Mouse (Mus musculus) midbrain, embryonic 12.5 days (tissue): ENCODE results near the gene C87436. TPM values are rescaled to one million over a fixed set of nuclear protein-coding genes. Genes with fewer than 3 reads are reported as not detected.

ENCODE experiments used
- ATAC-seq: fragments of 200-750 bp; cut with Nextera tagmentation; 2 replicates; pipeline ENCODE4 v1.8.0; 2017; ENCODE audit warnings: low read depth, moderate TSS enrichment, moderate library complexity; ENCODE audit not compliant: low FRiP score
- H3K27ac ChIP-seq: fragments of 300-500 bp; sonication (generic); replicated peaks from 2 replicates; pipeline ENCODE4 v1.5.1; 2016; ENCODE audit warnings: mild to moderate bottlenecking
- H3K27me3 ChIP-seq: fragments of 300-500 bp; sonication (generic); 2 replicates; pipeline ENCODE4 v1.6.1; 2016; ENCODE audit warnings: mild to moderate bottlenecking
- H3K36me3 ChIP-seq: fragments of 300-500 bp; sonication (generic); 2 replicates; pipeline ENCODE4 v1.6.1; 2016
- H3K4me1 ChIP-seq: fragments of 300-500 bp; sonication (generic); 2 replicates; pipeline ENCODE4 v1.6.1; 2016
- H3K4me2 ChIP-seq: fragments of 300-500 bp; sonication (generic); replicated peaks from 2 replicates; pipeline ENCODE4 v1.6.1; 2016; ENCODE audit warnings: mild to moderate bottlenecking, moderate library complexity
- H3K4me3 ChIP-seq: fragments of 300-500 bp; sonication (generic); 2 replicates; pipeline ENCODE4 v1.5.1; 2016; ENCODE audit warnings: mild to moderate bottlenecking
- H3K9ac ChIP-seq: fragments of 300-500 bp; sonication (generic); replicated peaks from 2 replicates; pipeline ENCODE4 v1.6.1; 2016; ENCODE audit warnings: mild to moderate bottlenecking, moderate library complexity
- H3K9me3 ChIP-seq: fragments of 300-500 bp; sonication (generic); 2 replicates; pipeline ENCODE4 v1.6.1; 2016; ENCODE audit warnings: mild to moderate bottlenecking
- WGBS: fragments of 180-500 bp; shearing (Covaris S2); methylation state at CpG from one replicate; pipeline ENCODE4 v1.1.7; 2016; 5-methylcytosine and 5-hydroxymethylcytosine counted together
- polyA plus RNA-seq: library from polyadenylated mRNA; unstranded; fragments of >200 nt; fragmentation: Nextera tagmentation; extraction: Ambion mirVana; gene quantifications from 2 replicates; pipeline ENCODE4 v1.2.1, GENCODE M21; 2016

The C87436 gene
- polyA plus RNA-seq, 1 experiment from 2014 or later: 30.6 TPM

GRCm38 (mm10) chr6:86400972-86401371 is 37.2 kb upstream of the C87436 start:
- Histone ChIP-seq H3K27ac (no peak overlapping the region), H3K4me3 (peak overlapping the region; percentile 17; the same call in 1 of the 2 replicates), H3K27me3 (0 out of 2 replicates have a peak, but pooled peaks cover 4% of the 10 kb centered on the region), H3K4me1 (peaks cover 8% of the 10 kb centered on the region), H3K36me3 (no peaks in the 10 kb centered on the region), H3K9ac (no peak overlapping the region), H3K9me3 (no peaks in the 10 kb centered on the region), H3K4me2 (peak overlapping the region; percentile 25)
- ATAC-seq: no peak
- 6% methylated on average over 9 of the region's 9 CpGs for WGBS

GRCm38 (mm10) chr6:86402681-86403607 is 35.2 kb upstream of the C87436 start:
- Histone ChIP-seq H3K4me2 (peak overlapping the region; percentile 74), H3K9ac (0 out of 2 replicates have a peak overlapping the region, but pooled peaks have one; percentile 20), H3K27me3 (0 out of 2 replicates have a peak, but pooled peaks cover 4% of the 10 kb centered on the region), H3K9me3 (no peaks in the 10 kb centered on the region), H3K4me3 (peak overlapping the region; percentile 87), H3K36me3 (0 out of 2 replicates have a peak, but pooled peaks cover 3% of the 10 kb centered on the region), H3K4me1 (peaks cover 13% of the 10 kb centered on the region), H3K27ac (no peak overlapping the region)
- no peak for ATAC-seq
- 40% methylated on average over 12 of the region's 12 CpGs for WGBS

DNA sequence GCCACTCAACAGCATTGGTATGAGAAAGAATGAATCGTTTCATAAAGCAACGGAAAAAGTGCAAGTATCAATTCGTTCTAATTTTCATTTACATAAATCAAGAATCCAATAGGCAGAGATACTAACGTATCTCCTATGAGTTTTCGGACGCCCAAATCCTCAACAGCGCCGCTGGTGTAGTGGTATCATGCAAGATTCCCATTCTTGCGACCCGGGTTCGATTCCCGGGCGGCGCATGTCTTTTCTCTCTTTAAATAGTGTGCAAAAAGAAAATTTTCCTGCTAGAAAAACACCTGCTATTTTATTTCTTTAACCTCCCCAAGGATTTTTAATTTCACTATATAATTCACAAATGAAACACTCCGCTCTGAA is 34.5 kb upstream of the C87436 start:
- ATAC-seq: peak; percentile 63
- no peaks in the 10 kb centered on the region for H3K9me3 ChIP-seq
- peak overlapping the region; percentile 87 for H3K4me3 ChIP-seq
- peak overlapping the region; percentile 74 for H3K4me2 ChIP-seq
- H3K27ac ChIP-seq: peak overlapping the region; percentile 100
- H3K9ac ChIP-seq: 0 out of 2 replicates have a peak overlapping the region, but pooled peaks have one; percentile 20
- 0 out of 2 replicates have a peak, but pooled peaks cover 4% of the 10 kb centered on the region for H3K27me3 ChIP-seq
- H3K4me1 ChIP-seq: peaks cover 13% of the 10 kb centered on the region
- H3K36me3 ChIP-seq: 0 out of 2 replicates have a peak, but pooled peaks cover 6% of the 10 kb centered on the region
- WGBS: under 1% methylated on average over 15 of the region's 15 CpGs

DNA sequence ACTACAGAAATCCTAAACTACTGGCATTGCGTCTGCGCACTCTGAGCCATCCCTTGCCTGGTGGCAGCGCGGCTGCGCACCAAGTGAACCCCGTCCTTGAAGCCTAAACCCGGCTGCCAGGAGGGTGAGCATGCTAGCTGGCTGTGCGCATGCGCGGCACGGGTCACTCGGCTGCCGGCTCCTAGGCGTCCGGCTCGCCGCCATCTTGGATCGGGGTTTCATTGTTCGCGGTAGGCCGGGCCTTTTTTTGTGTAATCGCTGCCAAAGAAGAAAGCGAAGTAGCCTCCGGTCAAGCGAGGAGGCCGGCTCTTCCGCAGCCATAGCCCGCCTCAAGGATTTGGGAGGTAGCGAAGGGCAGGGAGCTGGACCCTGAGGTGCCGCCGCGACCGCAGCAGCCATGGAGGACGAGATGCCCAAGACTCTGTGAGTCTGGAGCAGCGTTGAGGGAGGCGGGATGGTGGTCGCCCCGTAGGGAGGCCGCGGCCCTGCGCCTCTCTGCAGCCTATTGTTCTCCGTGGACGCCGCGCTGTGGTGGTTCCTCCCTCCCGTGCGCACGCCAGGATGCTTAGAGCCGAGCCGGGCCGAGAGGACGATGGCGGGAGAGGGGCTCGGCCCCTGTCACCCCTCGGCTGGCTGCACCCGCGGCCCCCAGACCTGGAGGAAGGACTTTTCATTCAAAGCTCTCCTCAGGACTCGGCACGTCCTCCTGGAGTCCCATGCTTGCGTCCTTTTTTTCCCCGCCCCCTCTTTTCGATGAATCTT is 33.9 kb upstream of the C87436 start, which contains the start of gene Tia1:
Tia1 (plus strand) TSS at position 120 of the 762 bp plus-strand sequence.
- Histone ChIP-seq H3K9ac (peak within 1 kb of the TSS; percentile 98), H3K27ac (peak within 1 kb of the TSS; percentile 100), H3K4me2 (peak within 1 kb of the TSS; percentile 74), H3K27me3 (0 out of 2 replicates have a peak, but pooled peaks cover 4% of the 10 kb centered on the region), H3K9me3 (no peaks in the 10 kb centered on the region), H3K4me1 (peaks cover 13% of the 10 kb centered on the region), H3K4me3 (peak within 1 kb of the TSS; percentile 87), H3K36me3 (0 out of 2 replicates have a peak, but pooled peaks cover 6% of the 10 kb centered on the region)
- WGBS: under 1% methylated on average over 62 of the region's 62 CpGs
- peak; percentile 95 for ATAC-seq

GRCm38 (mm10) chr6:86404996-86405395 is 33.2 kb upstream of the C87436 start:
- peak overlapping the region; percentile 74 for H3K4me2 ChIP-seq
- H3K4me1 ChIP-seq: peaks cover 16% of the 10 kb centered on the region
- H3K4me3 ChIP-seq: peak overlapping the region; percentile 87
- no peaks in the 10 kb centered on the region for H3K9me3 ChIP-seq
- H3K9ac ChIP-seq: peak overlapping the region; percentile 98
- 0 out of 2 replicates have a peak, but pooled peaks cover 4% of the 10 kb centered on the region for H3K27me3 ChIP-seq
- WGBS: under 1% methylated on average over 11 of the region's 11 CpGs
- ATAC-seq: no peak
- peaks cover 10% of the 10 kb centered on the region; the same call in 1 of the 2 replicates for H3K36me3 ChIP-seq
- peak overlapping the region; percentile 100 for H3K27ac ChIP-seq

- ATAC-seq: no peak
- no peaks in the 10 kb centered on the region for H3K9me3 ChIP-seq
- peak overlapping the region; percentile 39; the same call in 1 of the 2 replicates for H3K9ac ChIP-seq
These were observed 31.9 kb upstream of the C87436 start for GRCm38 (mm10) chr6:86406306-86406705.

DNA sequence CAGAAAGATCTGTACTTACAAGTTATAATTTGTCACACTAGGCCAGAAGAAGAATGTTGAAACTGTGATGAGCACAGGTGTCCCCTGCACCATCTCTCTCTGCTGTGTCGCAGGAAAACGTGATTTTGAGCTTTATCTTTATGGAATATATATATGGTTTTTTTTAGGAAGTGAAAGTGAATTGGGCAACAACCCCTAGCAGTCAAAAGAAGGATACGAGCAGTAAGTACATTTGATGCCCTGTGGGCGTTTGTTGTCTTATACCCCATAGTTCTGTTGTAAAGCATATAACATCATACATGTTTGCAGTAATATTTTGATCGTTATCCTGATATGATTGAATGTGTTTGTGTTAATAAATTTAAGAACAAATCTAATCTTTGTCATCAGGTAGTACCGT is 19.5 kb upstream of the C87436 start:
- 94% methylated on average over 6 of the region's 6 CpGs for WGBS
- no peak overlapping the region for H3K27ac ChIP-seq
- no peak overlapping the region for H3K9ac ChIP-seq
- no peak for ATAC-seq
- no peaks in the 10 kb centered on the region for H3K4me1 ChIP-seq
- H3K4me3 ChIP-seq: no peak overlapping the region
- H3K4me2 ChIP-seq: no peak overlapping the region
- H3K36me3 ChIP-seq: peaks cover 84% of the 10 kb centered on the region
- no peaks in the 10 kb centered on the region for H3K27me3 ChIP-seq
- H3K9me3 ChIP-seq: no peaks in the 10 kb centered on the region

More at GRCm38 (mm10) chr6:86406306-86406705, 31.9 kb upstream of the C87436 start:
- no peaks in the 10 kb centered on the region for H3K27me3 ChIP-seq
- no peak overlapping the region for H3K27ac ChIP-seq
- H3K36me3 ChIP-seq: peaks cover 10% of the 10 kb centered on the region; the same call in 1 of the 2 replicates
- peak overlapping the region; percentile 74 for H3K4me2 ChIP-seq
- H3K4me3 ChIP-seq: peak overlapping the region; percentile 30
- H3K4me1 ChIP-seq: peaks cover 13% of the 10 kb centered on the region

- H3K4me3 ChIP-seq: no peak overlapping the region
- no peaks in the 10 kb centered on the region for H3K9me3 ChIP-seq
- WGBS: 96% methylated on average over 3 of the region's 3 CpGs
- no peak overlapping the region for H3K9ac ChIP-seq
- H3K36me3 ChIP-seq: peaks cover 83% of the 10 kb centered on the region
- H3K27ac ChIP-seq: no peak overlapping the region
- no peaks in the 10 kb centered on the region for H3K4me1 ChIP-seq
- no peak for ATAC-seq
- no peak overlapping the region for H3K4me2 ChIP-seq
- H3K27me3 ChIP-seq: no peaks in the 10 kb centered on the region
These were observed 18.9 kb upstream of the C87436 start for GRCm38 (mm10) chr6:86419239-86419638.

- 76% methylated on average over 6 of the region's 6 CpGs for WGBS
These were observed 17.7 kb upstream of the C87436 start for GRCm38 (mm10) chr6:86420491-86420890.

GRCm38 (mm10) chr6:86426358-86426757 is 11.8 kb upstream of the C87436 start, which contains the start of gene Gm44790:
Gm44790 (plus strand) TSS chr6:86426658.
- no peak within 1 kb of the TSS for H3K4me2 ChIP-seq
- no peaks in the 10 kb centered on the region for H3K4me1 ChIP-seq
- ATAC-seq: no peak
- H3K27ac ChIP-seq: no peak within 1 kb of the TSS
- peaks cover 79% of the 10 kb centered on the region for H3K36me3 ChIP-seq
- no peak within 1 kb of the TSS for H3K9ac ChIP-seq
- WGBS: 98% methylated on average over 1 of the region's 1 CpGs
- no peaks in the 10 kb centered on the region for H3K9me3 ChIP-seq
- H3K4me3 ChIP-seq: no peak within 1 kb of the TSS
- H3K27me3 ChIP-seq: no peaks in the 10 kb centered on the region

More at GRCm38 (mm10) chr6:86420491-86420890, 17.7 kb upstream of the C87436 start:
- Histone ChIP-seq H3K9ac (no peak overlapping the region), H3K4me2 (no peak overlapping the region), H3K36me3 (peaks cover 85% of the 10 kb centered on the region), H3K9me3 (no peaks in the 10 kb centered on the region), H3K4me3 (no peak overlapping the region), H3K4me1 (no peaks in the 10 kb centered on the region), H3K27ac (no peak overlapping the region), H3K27me3 (no peaks in the 10 kb centered on the region)
- no peak for ATAC-seq

GRCm38 (mm10) chr6:86431531-86431930 is 6.6 kb upstream of the C87436 start:
- 97% methylated on average over 3 of the region's 3 CpGs for WGBS
- no peak overlapping the region for H3K4me2 ChIP-seq

More at GRCm38 (mm10) chr6:86431531-86431930, 6.6 kb upstream of the C87436 start:
- Histone ChIP-seq H3K36me3 (peaks cover 89% of the 10 kb centered on the region), H3K9me3 (no peaks in the 10 kb centered on the region), H3K4me1 (no peaks in the 10 kb centered on the region), H3K4me3 (no peak overlapping the region), H3K9ac (no peak overlapping the region), H3K27me3 (no peaks in the 10 kb centered on the region), H3K27ac (no peak overlapping the region)
- no peak for ATAC-seq
